Mouse (Mus musculus): ENCODE data around the gene Scn4b.
A peak's percentile ranks its signal among the peaks of the same experiment; 100 is the strongest.

DNA sequence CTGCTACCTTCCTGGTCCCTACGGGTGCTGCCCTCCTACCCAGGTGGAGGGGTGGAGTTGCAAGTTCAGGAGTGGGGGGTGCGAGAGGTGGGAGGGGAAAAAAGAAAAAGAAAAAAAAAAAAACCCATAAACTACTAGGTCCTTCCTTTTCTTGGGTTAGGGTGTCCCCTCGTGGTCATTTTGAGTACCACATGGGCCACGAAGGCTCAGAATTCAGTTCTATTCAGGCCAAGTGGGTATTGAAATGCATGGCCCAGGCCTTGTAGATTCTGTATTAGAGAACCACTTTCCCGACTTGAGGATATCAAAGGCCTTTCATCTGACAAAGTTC is 8.0 kb downstream of the Scn4b start:
- TF ChIP-seq CTCF (IDR thresholded peaks at IDR 0.05; ENCODE audit: insufficient read depth, low read length): peak; percentile 42; the same call in 1 of the 2 replicates
- TF ChIP-seq POLR2A (IDR thresholded peaks at IDR 0.05; ENCODE audit: borderline replicate concordance, extremely low read depth, low read depth, low read length): no peak

All from lung, adult 2 months (tissue).